Mouse (Mus musculus) bone marrow macrophage, adult 2 months (primary cell): Measurements from ENCODE around the gene Dok7.

ENCODE experiments used
- CTCF ChIP-seq: IDR thresholded peaks from 2 replicates; pipeline ENCODE4 v1.5.1; 2012; ENCODE audit warnings: low read depth, mild to moderate bottlenecking, low read length, moderate library complexity
- POLR2A ChIP-seq: IDR thresholded peaks from 2 replicates; pipeline ENCODE4 v1.6.1; 2012; ENCODE audit warnings: mild to moderate bottlenecking, low read depth, low read length, borderline replicate concordance

DNA sequence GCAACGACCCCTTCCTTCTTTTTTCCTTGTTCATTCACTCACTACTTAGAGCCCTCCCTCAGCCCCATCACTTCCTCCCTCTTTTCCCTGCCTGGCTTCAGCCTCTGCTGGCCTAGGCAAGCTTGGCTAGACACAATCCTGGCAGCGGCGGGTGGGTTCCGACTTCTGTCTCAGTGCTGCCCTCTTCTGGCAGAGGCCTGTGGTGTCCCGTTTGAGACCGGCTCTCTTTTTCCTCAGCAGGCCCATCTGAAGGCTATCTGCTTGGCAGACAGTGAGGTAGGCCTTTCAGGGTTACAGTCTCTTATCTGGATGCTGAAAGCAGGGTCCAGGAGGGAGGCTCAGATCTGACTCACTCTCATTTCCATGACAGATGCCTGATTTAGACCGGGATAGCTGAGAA is 75.2 kb downstream of the Dok7 start:
- TF ChIP-seq CTCF (peak; percentile 53), POLR2A (no peak)
